Mouse (Mus musculus): ENCODE measurements around the gene Lzts3.
"Not testable (repeated sequence)": the region's sequence is repeated elsewhere in the genome, so short reads cannot be mapped to it uniquely, and the experiment has no call there.

Lzts3 gene

GRCm38 (mm10) chr2:130642684-130643369, at the start of gene Lzts3:
Gene Lzts3 (minus strand): TSS chr2:130642803.
- peak; percentile 95 to 96 for DNase-seq

- no peak for DNase-seq
Measured at GRCm38 (mm10) chr2:130689011-130689410, 46.4 kb upstream of the Lzts3 start.

- no peak for DNase-seq
Measured at GRCm38 (mm10) chr2:130685426-130685825, 42.8 kb upstream of the Lzts3 start.

- DNase-seq = no peak
Measured at GRCm38 (mm10) chr2:130681531-130681930, 38.9 kb upstream of the Lzts3 start.

GRCm38 (mm10) chr2:130679899-130680298, 37.3 kb upstream of the Lzts3 start:
- DNase-seq = no peak

- no peak for DNase-seq
Measured at GRCm38 (mm10) chr2:130679154-130679553, 36.6 kb upstream of the Lzts3 start.

GRCm38 (mm10) chr2:130677211-130677610, 34.6 kb upstream of the Lzts3 start:
- no peak for DNase-seq

GRCm38 (mm10) chr2:130667559-130667958, 25.0 kb upstream of the Lzts3 start, which contains the start of gene Itpa:
Gene Itpa (plus strand): TSS chr2:130667610.
- DNase-seq = peak; percentile 85

- peak; percentile 89 to 91 for DNase-seq
Measured at GRCm38 (mm10) chr2:130664102-130664701, 21.6 kb upstream of the Lzts3 start, which contains the start of gene Ddrgk1. Gene Ddrgk1 (minus strand): TSS chr2:130664659.

- no peak for DNase-seq
Measured at GRCm38 (mm10) chr2:130663342-130663741, 20.7 kb upstream of the Lzts3 start.

- no peak for DNase-seq
Measured at GRCm38 (mm10) chr2:130658530-130658929, 15.9 kb upstream of the Lzts3 start.

- no peak for DNase-seq
Measured at GRCm38 (mm10) chr2:130657541-130657940, 14.9 kb upstream of the Lzts3 start.

- DNase-seq = no peak
Measured at GRCm38 (mm10) chr2:130656536-130656935, 13.9 kb upstream of the Lzts3 start.

GRCm38 (mm10) chr2:130655660-130656339, 13.2 kb upstream of the Lzts3 start:
- no peak for DNase-seq

- no peak for DNase-seq
Measured at GRCm38 (mm10) chr2:130653760-130654159, 11.2 kb upstream of the Lzts3 start.

GRCm38 (mm10) chr2:130653303-130653702, 10.7 kb upstream of the Lzts3 start:
- DNase-seq = no peak

- not testable (repeated sequence) for DNase-seq
Measured at GRCm38 (mm10) chr2:130649028-130649427, 6.4 kb upstream of the Lzts3 start.

- DNase-seq = no peak
Measured at GRCm38 (mm10) chr2:130645198-130645597, 2.6 kb upstream of the Lzts3 start.

GRCm38 (mm10) chr2:130642197-130642660, 374 bp downstream of the Lzts3 start:
- no peak for DNase-seq

- DNase-seq = no peak
Measured at GRCm38 (mm10) chr2:130641351-130642025, 1.1 kb downstream of the Lzts3 start.

GRCm38 (mm10) chr2:130639276-130639675, 3.3 kb downstream of the Lzts3 start:
- DNase-seq = no peak

- no peak for DNase-seq
Measured at GRCm38 (mm10) chr2:130638101-130638611, 4.4 kb downstream of the Lzts3 start.

- peak; percentile 12 to 25 for DNase-seq
Measured at GRCm38 (mm10) chr2:130635847-130636246, 6.8 kb downstream of the Lzts3 start.
